ENCODE assay signal across 8 mouse cellular contexts in the genomic region with DNA sequence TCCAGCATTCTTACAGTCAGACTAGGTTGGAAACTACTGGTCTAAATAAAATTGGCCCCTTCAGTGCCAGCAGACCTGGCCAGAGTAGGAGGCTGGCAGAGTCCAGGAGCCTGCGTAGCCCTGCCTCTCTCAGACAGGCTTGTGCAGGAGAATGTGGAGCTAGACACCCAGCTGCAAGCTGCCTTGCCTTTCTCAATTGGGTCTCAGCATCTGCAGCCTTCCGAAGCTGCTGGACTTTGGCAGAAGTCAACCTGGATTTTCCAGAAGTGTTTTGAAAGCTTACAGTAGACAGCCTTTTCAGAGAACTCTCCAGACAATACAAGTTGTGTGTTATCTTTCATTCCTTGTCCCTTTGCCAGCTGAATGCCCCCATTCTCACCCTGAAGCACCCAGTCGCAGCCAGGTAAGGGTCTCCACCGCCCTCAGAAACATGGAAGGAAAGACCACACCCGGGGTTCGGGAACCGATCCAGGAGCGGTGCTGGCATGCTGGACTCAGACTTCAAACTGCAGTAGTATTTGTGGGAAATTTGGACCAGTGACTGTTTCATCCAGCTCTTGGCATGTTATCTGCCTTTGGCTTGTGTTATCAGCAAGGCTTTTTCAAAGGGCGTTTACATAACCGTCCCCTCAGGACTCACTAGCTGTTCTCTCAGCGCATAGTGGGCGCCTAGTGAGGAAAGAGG.
DNase-seq lines count a peak whose midpoint lies in the region; ATAC-seq lines count a peak whose summit lies in the region.

No protein-coding gene starts in this region.

- no peak for ATAC-seq in limb, embryonic 15.5 days (ENCODE audit: insufficient number of reproducible peaks, low FRiP score, low TSS enrichment, low read depth)
- no peak for ATAC-seq in heart, embryonic 14.5 days (ENCODE audit: insufficient number of reproducible peaks, insufficient read depth, low FRiP score, low read depth)
- ATAC-seq in megakaryocyte-erythroid progenitor cell, adult 5-6 weeks (replicated peaks; ENCODE audit: low FRiP score, low TSS enrichment, poor library complexity, severe bottlenecking) = peak; percentile 60
- no peak for ATAC-seq in forebrain, embryonic 12.5 days (ENCODE audit: low FRiP score)

- 0 out of 2 replicates have a peak overlapping the region, but pooled peaks have one; percentile 8 for H3K27ac ChIP-seq in limb, embryonic 15.5 days
- H3K27ac ChIP-seq in limb, embryonic 10.5 days = no peak overlapping the region
- peak overlapping the region; percentile 33 to 62 for H3K27ac ChIP-seq in heart, embryonic 14.5 days (replicated peaks in 1 of 2; ENCODE audit: control insufficient read depth in 1 of 2, insufficient read depth in 1 of 2, low read depth in 2 of 2, low read length in 2 of 2)
- H3K27ac ChIP-seq in forebrain, embryonic 12.5 days = no peak overlapping the region

- no peaks in the 10 kb centered on the region for H3K36me3 ChIP-seq in limb, embryonic 15.5 days
- peaks cover under 1% of the 10 kb centered on the region; the same call in 1 of the 2 replicates for H3K36me3 ChIP-seq in limb, embryonic 10.5 days
- H3K36me3 ChIP-seq in heart, embryonic 14.5 days (ENCODE audit: control insufficient read depth, insufficient read depth, low read length) = no peaks in the 10 kb centered on the region
- H3K36me3 ChIP-seq in forebrain, embryonic 12.5 days (replicated peaks) = no peaks in the 10 kb centered on the region

- DNase-seq in limb, embryonic 10.5 days (ENCODE audit: low spot score) = no peak
- peak; percentile 26 to 52 for DNase-seq in cerebellum, postnatal 14 days
- DNase-seq in right cerebral cortex, postnatal 36 days (ENCODE audit: low spot score in 2 of 2) = no peak
- no peak for DNase-seq in frontal cortex, postnatal 25 days (ENCODE audit: low spot score in 2 of 2)

- H3K4me1 ChIP-seq in limb, embryonic 15.5 days = peaks cover 6% of the 10 kb centered on the region; the same call in 1 of the 2 replicates
- H3K4me1 ChIP-seq in limb, embryonic 10.5 days = peaks cover 3% of the 10 kb centered on the region; the same call in 1 of the 2 replicates
- peaks cover 18 to 30% of the 10 kb centered on the region in 2 experiments for H3K4me1 ChIP-seq in heart, embryonic 14.5 days (ENCODE audit: control insufficient read depth in 2 of 2, insufficient read depth in 2 of 2, low read length in 2 of 2)
- H3K4me1 ChIP-seq in forebrain, embryonic 12.5 days = no peaks in the 10 kb centered on the region

- H3K9me3 ChIP-seq in limb, embryonic 15.5 days = no peaks in the 10 kb centered on the region
- H3K9me3 ChIP-seq in limb, embryonic 10.5 days (replicated peaks) = no peaks in the 10 kb centered on the region
- H3K9me3 ChIP-seq in heart, embryonic 14.5 days (ENCODE audit: control insufficient read depth, low read length) = peaks cover 6% of the 10 kb centered on the region
- H3K9me3 ChIP-seq in forebrain, embryonic 12.5 days = no peaks in the 10 kb centered on the region

- H3K27me3 ChIP-seq in limb, embryonic 15.5 days = no peaks in the 10 kb centered on the region
- H3K27me3 ChIP-seq in limb, embryonic 10.5 days (ENCODE audit: low read depth, poor library complexity, severe bottlenecking) = no peaks in the 10 kb centered on the region
- no peaks in the 10 kb centered on the region for H3K27me3 ChIP-seq in heart, embryonic 14.5 days (ENCODE audit: control insufficient read depth, insufficient read depth, low read length)
- H3K27me3 ChIP-seq in forebrain, embryonic 12.5 days = no peaks in the 10 kb centered on the region

- H3K9ac ChIP-seq in limb, embryonic 15.5 days = no peak overlapping the region
- peak overlapping the region; percentile 2; the same call in 1 of the 2 replicates for H3K9ac ChIP-seq in heart, embryonic 14.5 days (ENCODE audit: low read length)
- H3K9ac ChIP-seq in forebrain, embryonic 12.5 days = no peak overlapping the region

- WGBS in limb, embryonic 15.5 days = 76% methylated on average over 12 of the region's 12 CpGs
- 91% methylated on average over 12 of the region's 12 CpGs for WGBS in limb, embryonic 10.5 days
- 39% methylated on average over 12 of the region's 12 CpGs for WGBS in heart, embryonic 14.5 days
- WGBS in forebrain, embryonic 12.5 days = 92% methylated on average over 12 of the region's 12 CpGs

- no peak overlapping the region for H3K4me2 ChIP-seq in limb, embryonic 15.5 days
- H3K4me2 ChIP-seq in heart, embryonic 14.5 days (ENCODE audit: low read length) = no peak overlapping the region
- H3K4me2 ChIP-seq in forebrain, embryonic 12.5 days = no peak overlapping the region

- no peak overlapping the region for H3K4me3 ChIP-seq in limb, embryonic 15.5 days
- no peak overlapping the region for H3K4me3 ChIP-seq in limb, embryonic 10.5 days
- H3K4me3 ChIP-seq in heart, embryonic 14.5 days (ENCODE audit: control insufficient read depth in 1 of 2, insufficient read depth in 1 of 2, low read depth in 1 of 2, low read length in 2 of 2) = no peak overlapping the region
- no peak overlapping the region for H3K4me3 ChIP-seq in forebrain, embryonic 12.5 days (replicated peaks)

Comparison
In these comparisons a context has a peak if more than half of its experiments do, and no peak if none do; other contexts are left out.
1. H3K27ac ChIP-seq: peak in limb, embryonic 15.5 days (single experiment) and heart, embryonic 14.5 days (2 of 2); none in limb, embryonic 10.5 days (single experiment) and forebrain, embryonic 12.5 days (single experiment).
2. DNase-seq: peak in cerebellum, postnatal 14 days (2 of 2); none in limb, embryonic 10.5 days (single experiment), right cerebral cortex, postnatal 36 days (0 of 2) and frontal cortex, postnatal 25 days (0 of 2).